Comparison of ENCODE assay signal across 8 mouse cellular contexts in the genomic region with DNA sequence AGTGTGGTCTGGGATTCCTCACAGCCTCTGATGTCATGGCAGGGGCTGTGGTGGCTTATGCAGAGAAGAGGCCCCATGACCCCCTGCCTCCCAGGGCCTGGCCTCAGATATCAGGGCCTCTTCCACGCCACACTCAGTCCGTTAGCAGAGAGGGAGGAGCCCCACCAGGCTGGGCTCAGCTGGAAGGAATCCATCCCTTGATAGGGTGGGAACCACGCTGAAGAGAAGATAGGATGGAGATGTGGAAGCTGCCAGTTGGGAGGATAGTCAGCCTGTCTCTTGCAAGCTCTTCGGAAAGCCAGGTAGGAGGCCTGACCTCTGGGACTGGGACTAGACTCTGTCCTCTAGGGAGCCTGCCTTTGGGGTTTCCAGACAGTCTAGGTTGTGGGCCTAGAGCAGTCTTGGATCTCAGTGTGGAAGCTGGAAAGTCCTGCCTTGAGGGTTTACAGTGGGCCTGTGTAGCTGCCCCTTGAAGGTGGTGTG.
DNase-seq lines count a peak whose midpoint lies in the region; ATAC-seq lines count a peak whose summit lies in the region.

No protein-coding gene starts in this region.

- WGBS in kidney, embryonic 16.5 days = 22% methylated on average over 4 of the region's 4 CpGs
- WGBS in embryonic facial prominence, embryonic 12.5 days = 20% methylated on average over 4 of the region's 4 CpGs
- 23% methylated on average over 4 of the region's 4 CpGs for WGBS in intestine, embryonic 16.5 days
- WGBS in neural tube, embryonic 11.5 days = 22% methylated on average over 4 of the region's 4 CpGs

- ATAC-seq in kidney, embryonic 16.5 days (ENCODE audit: low FRiP score, low TSS enrichment) = peak; percentile 36
- ATAC-seq in embryonic facial prominence, embryonic 12.5 days (ENCODE audit: insufficient number of reproducible peaks, insufficient read depth, low FRiP score, low TSS enrichment) = peak; percentile 18; the same call in 1 of the 2 replicates
- ATAC-seq in intestine, embryonic 16.5 days = peak; percentile 47
- ATAC-seq in neural tube, embryonic 11.5 days (ENCODE audit: insufficient read depth, low FRiP score, low TSS enrichment) = peak; percentile 25; the same call in 1 of the 2 replicates

- DNase-seq in kidney, postnatal 36 days = no peak
- no peak for DNase-seq in neural tube, embryonic 11.5 days (ENCODE audit: low spot score)
- no peak for DNase-seq in right cerebral cortex, postnatal 25 days
- DNase-seq in right cerebral cortex, postnatal 14 days = no peak
- DNase-seq in natural killer cell, adult 2 months (ENCODE audit: low spot score in 2 of 2) = no peak

- no peaks in the 10 kb centered on the region for H3K27me3 ChIP-seq in kidney, embryonic 16.5 days (ENCODE audit: insufficient read depth, low read length)
- H3K27me3 ChIP-seq in embryonic facial prominence, embryonic 12.5 days = no peaks in the 10 kb centered on the region
- no peaks in the 10 kb centered on the region for H3K27me3 ChIP-seq in intestine, embryonic 16.5 days (replicated peaks; ENCODE audit: control insufficient read depth, insufficient read depth, low read length)
- no peaks in the 10 kb centered on the region for H3K27me3 ChIP-seq in neural tube, embryonic 11.5 days (ENCODE audit: control insufficient read depth, insufficient read depth, low read length)

- H3K4me2 ChIP-seq in kidney, embryonic 16.5 days (replicated peaks; ENCODE audit: low read depth, low read length) = peak overlapping the region; percentile 35
- no peak overlapping the region; the same call in 1 of the 2 replicates for H3K4me2 ChIP-seq in embryonic facial prominence, embryonic 12.5 days (replicated peaks)
- H3K4me2 ChIP-seq in intestine, embryonic 16.5 days (ENCODE audit: low read depth, low read length) = peak overlapping the region; percentile 19; the same call in 1 of the 2 replicates
- H3K4me2 ChIP-seq in neural tube, embryonic 11.5 days (ENCODE audit: low read depth) = peak overlapping the region; percentile 31

- no peak overlapping the region for H3K4me3 ChIP-seq in kidney, embryonic 16.5 days (ENCODE audit: low read length)
- H3K4me3 ChIP-seq in embryonic facial prominence, embryonic 12.5 days = no peak overlapping the region
- H3K4me3 ChIP-seq in intestine, embryonic 16.5 days (ENCODE audit: low read length) = no peak overlapping the region
- H3K4me3 ChIP-seq in neural tube, embryonic 11.5 days (ENCODE audit: low read depth, low read length) = 0 out of 2 replicates have a peak overlapping the region, but pooled peaks have one; percentile 7

- H3K36me3 ChIP-seq in kidney, embryonic 16.5 days (ENCODE audit: insufficient read depth, low read length) = no peaks in the 10 kb centered on the region
- no peaks in the 10 kb centered on the region for H3K36me3 ChIP-seq in embryonic facial prominence, embryonic 12.5 days
- H3K36me3 ChIP-seq in intestine, embryonic 16.5 days (ENCODE audit: control insufficient read depth, insufficient read depth, low read length) = no peaks in the 10 kb centered on the region
- H3K36me3 ChIP-seq in neural tube, embryonic 11.5 days (ENCODE audit: control insufficient read depth, insufficient read depth, low read length) = no peaks in the 10 kb centered on the region

- no peaks in the 10 kb centered on the region for H3K9me3 ChIP-seq in kidney, embryonic 16.5 days (ENCODE audit: low read length)
- no peaks in the 10 kb centered on the region for H3K9me3 ChIP-seq in embryonic facial prominence, embryonic 12.5 days
- no peaks in the 10 kb centered on the region for H3K9me3 ChIP-seq in intestine, embryonic 16.5 days (ENCODE audit: control insufficient read depth, low read length)
- no peaks in the 10 kb centered on the region for H3K9me3 ChIP-seq in neural tube, embryonic 11.5 days (ENCODE audit: control insufficient read depth, low read length)

- peak overlapping the region; percentile 83; the same call in 1 of the 2 replicates for H3K27ac ChIP-seq in kidney, embryonic 16.5 days (ENCODE audit: low read length)
- H3K27ac ChIP-seq in embryonic facial prominence, embryonic 12.5 days = peak overlapping the region; percentile 26; the same call in 1 of the 2 replicates
- H3K27ac ChIP-seq in intestine, embryonic 16.5 days (ENCODE audit: low read length) = peak overlapping the region; percentile 53; the same call in 1 of the 2 replicates
- peak overlapping the region; percentile 61 for H3K27ac ChIP-seq in neural tube, embryonic 11.5 days (ENCODE audit: low read depth, low read length)

- peak overlapping the region; percentile 51 for H3K9ac ChIP-seq in kidney, embryonic 16.5 days (replicated peaks; ENCODE audit: low read length)
- no peak overlapping the region for H3K9ac ChIP-seq in embryonic facial prominence, embryonic 12.5 days
- peak overlapping the region; percentile 27 for H3K9ac ChIP-seq in intestine, embryonic 16.5 days (ENCODE audit: low read depth, low read length)
- H3K9ac ChIP-seq in neural tube, embryonic 11.5 days (ENCODE audit: low read length) = peak overlapping the region; percentile 23; the same call in 1 of the 2 replicates

- H3K4me1 ChIP-seq in kidney, embryonic 16.5 days (ENCODE audit: insufficient read depth, low read length) = peaks cover 88% of the 10 kb centered on the region
- H3K4me1 ChIP-seq in embryonic facial prominence, embryonic 12.5 days = peaks cover 64% of the 10 kb centered on the region
- peaks cover 73% of the 10 kb centered on the region for H3K4me1 ChIP-seq in intestine, embryonic 16.5 days (ENCODE audit: control insufficient read depth, insufficient read depth, low read length)
- peaks cover 73% of the 10 kb centered on the region for H3K4me1 ChIP-seq in neural tube, embryonic 11.5 days (ENCODE audit: control insufficient read depth, insufficient read depth, low read length)

Comparison
In these comparisons a context has a peak if more than half of its experiments do, and no peak if none do; other contexts are left out.
1. H3K27ac ChIP-seq: peak in every context shown above with its lines; median percentile 83 in kidney, embryonic 16.5 days; 61 in neural tube, embryonic 11.5 days; 53 in intestine, embryonic 16.5 days; 26 in embryonic facial prominence, embryonic 12.5 days.